Mouse (Mus musculus) neural tube, embryonic 10.5 days (tissue): ENCODE measurements around the gene Nrgn.
A peak's percentile ranks its signal among the peaks of the same experiment; 100 is the strongest.

Experiments used
- DNase-seq: peaks from one replicate; pipeline ENCODE4 v3.0.0-alpha.2; 2017; ENCODE audit warnings: low spot score; ENCODE audit errors: extremely low spot score

Nrgn gene

GRCm38 (mm10) chr9:37552536-37553293, at the start of gene Nrgn:
TSS of gene Nrgn (minus strand) at chr9:37552904.
- peak; percentile 82 for DNase-seq

GRCm38 (mm10) chr9:37600538-37601205, 48.0 kb upstream of the Nrgn start:
- DNase-seq: no peak

- DNase-seq: no peak
Observed at GRCm38 (mm10) chr9:37598637-37599036, 45.9 kb upstream of the Nrgn start.

- DNase-seq: no peak
Observed at GRCm38 (mm10) chr9:37595570-37595969, 42.9 kb upstream of the Nrgn start.

GRCm38 (mm10) chr9:37593690-37594089, 41.0 kb upstream of the Nrgn start:
- no peak for DNase-seq

- no peak for DNase-seq
Observed at GRCm38 (mm10) chr9:37592633-37593032, 39.9 kb upstream of the Nrgn start.

GRCm38 (mm10) chr9:37592025-37592424, 39.3 kb upstream of the Nrgn start:
- no peak for DNase-seq

- no peak for DNase-seq
Observed at GRCm38 (mm10) chr9:37590381-37590780, 37.7 kb upstream of the Nrgn start.

GRCm38 (mm10) chr9:37586718-37587117, 34.0 kb upstream of the Nrgn start:
- no peak for DNase-seq

GRCm38 (mm10) chr9:37583594-37583993, 30.9 kb upstream of the Nrgn start:
- DNase-seq: no peak

- DNase-seq: peak; percentile 21
Observed at GRCm38 (mm10) chr9:37576436-37576930, 23.8 kb upstream of the Nrgn start.

GRCm38 (mm10) chr9:37572204-37572876, 19.6 kb upstream of the Nrgn start:
- DNase-seq: no peak

GRCm38 (mm10) chr9:37569231-37569835, 16.6 kb upstream of the Nrgn start:
- no peak for DNase-seq

GRCm38 (mm10) chr9:37568605-37569214, 16.0 kb upstream of the Nrgn start:
- DNase-seq: no peak

GRCm38 (mm10) chr9:37567892-37568604, 15.3 kb upstream of the Nrgn start:
- no peak for DNase-seq

GRCm38 (mm10) chr9:37567454-37567853, 14.8 kb upstream of the Nrgn start:
- DNase-seq: no peak

GRCm38 (mm10) chr9:37567019-37567418, 14.3 kb upstream of the Nrgn start:
- no peak for DNase-seq

- no peak for DNase-seq
Observed at GRCm38 (mm10) chr9:37563805-37564204, 11.1 kb upstream of the Nrgn start.

GRCm38 (mm10) chr9:37560617-37561016, 7.9 kb upstream of the Nrgn start:
- no peak for DNase-seq

- no peak for DNase-seq
Observed at GRCm38 (mm10) chr9:37556366-37556765, 3.7 kb upstream of the Nrgn start.
